Mouse (Mus musculus) kidney, adult 8-10 months (tissue): ENCODE measurements around the gene Racgap1.

Experiments used
- DNase-seq, 2 experiments: peaks; one replicate each; pipeline ENCODE4 v3.0.0; 2022

Gene Racgap1

GRCm38 (mm10) chr15:99663964-99664599 lies 12.6 kb upstream of the Racgap1 start:
- DNase-seq, result no peak

GRCm38 (mm10) chr15:99662371-99662770 lies 10.9 kb upstream of the Racgap1 start:
- DNase-seq, result no peak

DNA sequence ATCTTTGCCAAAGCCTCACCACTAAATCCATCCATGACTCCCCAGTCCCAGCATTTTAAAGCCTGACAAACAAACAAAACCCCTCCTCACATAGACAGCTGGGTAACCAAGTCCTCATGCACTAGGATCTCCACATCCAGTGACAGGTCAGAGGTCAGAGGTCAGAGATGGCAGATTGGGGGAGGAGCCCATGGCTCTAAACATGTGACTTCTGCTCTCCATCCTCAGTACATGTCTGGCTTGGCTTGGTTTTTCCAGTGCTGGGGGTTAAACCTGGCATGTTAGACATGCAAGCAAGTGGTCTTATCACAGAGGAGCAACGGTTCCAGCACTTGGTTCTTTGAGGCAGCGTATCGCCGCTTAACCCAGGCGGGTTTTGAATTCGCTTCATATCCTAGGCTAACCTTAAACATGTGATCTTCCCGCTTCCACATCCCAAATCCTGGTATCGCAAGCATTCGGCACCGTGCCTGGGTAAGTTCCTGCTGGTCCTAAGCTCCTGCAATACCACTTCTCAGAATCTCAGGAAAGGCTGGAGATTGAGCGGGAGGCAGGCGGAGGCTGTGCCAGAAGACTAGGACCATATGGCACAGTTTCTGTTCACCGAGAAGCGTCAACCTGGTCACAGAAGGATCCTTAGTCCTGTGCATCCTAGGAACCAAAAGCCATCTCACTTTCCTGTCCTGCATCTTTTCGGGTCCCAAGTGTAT lies 9.8 kb upstream of the Racgap1 start:
- no peak for DNase-seq

DNA sequence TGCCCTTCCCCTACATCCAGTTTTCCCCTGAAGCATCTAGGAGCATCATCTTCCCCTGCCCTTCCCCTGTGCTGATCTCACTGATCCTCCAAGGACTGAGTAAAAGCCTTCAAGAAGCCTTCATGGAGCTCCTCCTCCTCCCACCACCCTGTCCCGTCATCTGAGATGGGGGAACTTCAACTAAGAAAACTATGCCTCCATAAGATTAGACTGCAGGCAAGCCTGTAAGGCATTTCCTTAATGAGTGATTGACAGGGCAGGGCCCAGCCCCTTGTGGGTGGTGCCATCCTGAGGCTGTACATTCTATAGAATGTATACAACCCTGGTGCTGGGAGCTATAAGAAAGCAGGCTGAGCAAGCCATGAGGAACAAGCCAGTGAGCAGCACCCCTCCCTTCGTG lies 7.0 kb upstream of the Racgap1 start:
- DNase-seq, result no peak

DNA sequence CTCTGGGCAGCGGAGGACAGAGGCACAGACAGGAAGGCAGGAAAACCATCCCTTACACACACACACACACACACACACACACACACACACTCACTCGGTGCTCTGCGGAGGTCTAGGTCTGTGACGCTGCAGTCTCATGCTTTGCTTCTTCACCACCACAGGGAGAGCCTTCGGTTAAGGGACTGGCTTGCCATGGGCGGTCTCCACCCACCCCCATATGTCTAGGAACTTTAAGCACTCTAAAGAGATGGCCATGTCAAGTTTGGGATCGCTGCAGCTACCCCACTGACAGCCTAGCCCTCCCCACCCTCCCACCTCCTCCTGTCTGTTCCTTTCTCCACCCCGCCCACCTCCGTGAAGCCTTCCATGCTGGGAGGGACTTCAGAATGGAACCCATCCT lies 4.5 kb upstream of the Racgap1 start:
- DNase-seq, result no peak

DNA sequence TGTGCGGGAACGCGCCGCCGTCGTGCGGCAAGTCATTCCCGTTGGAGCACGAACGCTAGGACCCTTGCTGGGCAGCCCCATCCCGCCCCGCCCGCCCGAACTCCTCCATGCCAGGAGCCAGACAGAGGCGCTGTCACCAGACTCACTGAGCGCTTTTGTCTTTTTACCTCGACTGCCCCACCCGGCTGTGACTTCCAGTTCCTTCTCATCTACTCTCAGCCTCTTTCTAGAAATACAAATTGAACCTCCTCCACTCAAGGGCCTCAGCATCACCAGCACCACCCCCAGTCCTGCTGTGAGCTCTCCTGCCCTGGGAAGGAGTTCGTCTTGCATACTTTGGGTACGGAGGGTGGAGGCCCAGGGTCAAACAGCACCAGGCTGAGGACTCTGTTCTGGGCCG lies 2.4 kb upstream of the Racgap1 start:
- no peak for DNase-seq

GRCm38 (mm10) chr15:99653291-99653690 lies 1.8 kb upstream of the Racgap1 start:
- no peak for DNase-seq

- no peak for DNase-seq
Measured at GRCm38 (mm10) chr15:99651984-99652872, 772 bp upstream of the Racgap1 start.

DNA sequence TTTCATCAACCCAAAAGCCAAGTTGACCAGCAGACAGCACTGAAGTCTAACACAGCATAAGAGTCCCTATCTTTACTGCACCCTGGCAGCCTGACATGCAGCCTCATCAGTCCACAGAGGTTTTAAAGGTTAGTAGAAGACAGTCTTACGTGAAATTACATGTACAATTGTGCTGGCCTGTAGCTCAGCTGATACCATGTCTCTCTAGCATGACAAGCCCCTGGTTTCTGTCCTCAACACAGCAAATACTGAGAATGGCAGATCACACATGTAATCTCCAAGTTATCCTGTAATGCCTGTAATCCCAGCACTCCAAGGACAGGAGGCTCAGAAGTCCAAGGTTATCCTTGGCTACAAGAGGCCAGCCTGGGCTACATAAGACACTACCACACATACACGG lies 1.2 kb downstream of the Racgap1 start:
- DNase-seq, result no peak

GRCm38 (mm10) chr15:99649067-99649761 lies 2.2 kb downstream of the Racgap1 start:
- no peak for DNase-seq

DNA sequence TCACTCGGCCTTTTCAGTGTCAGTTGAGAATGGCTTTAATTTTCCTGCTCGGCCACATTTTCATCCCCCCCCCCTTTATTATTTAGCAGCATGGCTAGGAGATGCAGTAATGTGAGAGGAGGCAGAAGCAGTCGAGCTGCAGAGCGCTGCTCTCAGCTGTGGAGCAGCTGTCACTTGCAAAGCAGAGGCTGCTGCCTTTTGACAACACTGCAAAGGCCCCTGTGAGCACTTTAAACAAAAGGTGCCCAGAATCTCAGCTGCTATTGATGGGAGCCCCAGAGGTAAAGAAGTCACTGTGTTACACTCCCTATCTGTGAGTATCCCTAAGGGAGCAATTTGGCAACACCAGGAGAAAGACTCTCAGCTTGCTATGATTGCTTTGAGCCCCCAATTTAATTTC lies 3.1 kb downstream of the Racgap1 start:
- DNase-seq, result no peak

DNA sequence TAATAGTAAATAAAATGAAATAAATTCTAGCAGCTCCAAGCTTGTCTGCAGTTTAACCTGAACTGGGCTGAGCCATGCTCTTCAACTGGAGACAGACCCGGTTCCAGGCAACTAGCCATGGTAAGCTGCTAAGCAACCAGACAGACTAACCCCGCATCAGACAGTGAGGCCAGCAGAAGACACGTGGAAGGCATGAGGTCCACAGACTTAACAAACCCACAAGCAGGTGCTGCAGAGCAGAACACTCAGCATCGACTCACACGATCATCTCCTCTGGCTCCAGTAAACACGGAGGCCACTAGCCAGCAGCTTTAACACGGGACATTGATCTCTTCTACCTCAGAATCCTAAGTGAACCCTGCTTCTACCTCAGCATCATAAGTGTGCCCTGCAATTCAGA lies 6.7 kb downstream of the Racgap1 start:
- no peak for DNase-seq

DNA sequence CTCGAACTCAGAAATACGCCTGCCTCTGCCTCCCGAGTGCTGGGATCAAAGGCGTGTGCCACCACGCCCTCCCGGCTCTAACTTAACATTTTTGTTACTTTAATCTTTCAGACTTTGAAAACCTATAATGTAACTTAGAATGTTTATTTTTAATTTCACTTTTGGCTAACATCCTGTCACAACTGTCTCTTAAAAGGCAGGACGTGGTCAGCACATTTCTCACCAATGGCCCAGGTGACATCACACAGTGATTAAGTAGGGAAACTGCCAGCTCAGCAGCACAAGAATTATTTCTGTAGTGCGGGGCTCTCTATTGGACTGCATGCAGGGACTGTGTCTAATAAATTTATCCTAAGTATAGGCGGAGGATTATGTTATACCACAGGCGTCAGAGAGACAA lies 7.6 kb downstream of the Racgap1 start:
- DNase-seq, result no peak

- no peak for DNase-seq
Measured at GRCm38 (mm10) chr15:99642622-99643021, 8.8 kb downstream of the Racgap1 start.

GRCm38 (mm10) chr15:99638124-99638485 lies 13.4 kb downstream of the Racgap1 start:
- DNase-seq, result no peak

DNA sequence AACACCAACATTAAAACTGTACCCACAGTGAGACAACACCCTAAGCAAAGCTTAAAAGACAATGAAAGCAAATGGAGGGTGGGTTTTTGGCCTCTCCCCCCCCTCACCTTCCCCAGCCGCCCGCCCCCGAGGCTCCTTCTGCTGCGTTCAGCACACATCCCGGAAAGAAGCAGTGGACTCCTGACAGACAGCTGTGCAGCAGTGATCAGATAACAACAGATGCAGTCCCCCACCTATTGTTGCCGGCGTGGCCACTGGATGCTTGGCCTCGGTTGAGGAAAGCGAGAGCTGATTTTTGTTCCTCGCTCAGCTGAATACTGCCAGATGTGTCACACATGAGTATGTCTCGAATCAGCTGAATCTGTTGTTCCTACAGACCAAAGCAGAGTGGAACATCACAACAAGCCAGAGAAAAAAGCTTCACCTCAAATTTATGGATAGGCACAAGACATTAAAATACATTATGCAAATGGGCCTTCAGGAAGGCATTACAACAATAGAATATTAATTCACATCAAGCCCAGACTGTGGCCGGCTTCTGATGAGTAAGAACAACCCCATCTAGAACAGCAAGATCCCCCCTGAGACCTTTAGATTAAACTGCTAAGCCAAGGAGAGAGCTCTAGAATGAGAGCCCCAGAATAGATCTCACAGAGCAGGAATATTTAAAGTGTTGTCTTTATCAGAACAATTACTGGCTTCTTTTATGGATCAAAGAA lies 13.9 kb downstream of the Racgap1 start:
- no peak for DNase-seq

DNA sequence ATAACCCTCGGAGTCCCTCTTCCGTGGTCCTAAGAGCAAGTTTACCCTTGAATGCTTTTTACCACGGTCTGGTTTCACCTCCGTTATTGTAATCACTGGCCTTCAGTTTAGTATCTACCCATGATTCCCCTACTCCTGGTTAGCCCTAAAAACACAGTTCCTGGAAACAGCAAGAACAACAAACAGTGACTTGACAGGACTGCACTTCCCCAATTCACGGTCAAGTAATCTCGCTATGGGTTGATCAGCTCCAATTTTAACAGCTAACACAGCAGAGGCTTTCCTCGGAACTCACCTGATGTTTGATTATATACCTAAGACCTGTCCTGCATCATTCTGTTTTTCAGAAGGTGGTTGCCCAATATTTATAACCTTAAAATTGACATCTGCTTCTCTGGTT lies 16.8 kb downstream of the Racgap1 start:
- DNase-seq, result no peak

- DNase-seq, result no peak
Measured at GRCm38 (mm10) chr15:99631618-99632017, 19.8 kb downstream of the Racgap1 start.

DNA sequence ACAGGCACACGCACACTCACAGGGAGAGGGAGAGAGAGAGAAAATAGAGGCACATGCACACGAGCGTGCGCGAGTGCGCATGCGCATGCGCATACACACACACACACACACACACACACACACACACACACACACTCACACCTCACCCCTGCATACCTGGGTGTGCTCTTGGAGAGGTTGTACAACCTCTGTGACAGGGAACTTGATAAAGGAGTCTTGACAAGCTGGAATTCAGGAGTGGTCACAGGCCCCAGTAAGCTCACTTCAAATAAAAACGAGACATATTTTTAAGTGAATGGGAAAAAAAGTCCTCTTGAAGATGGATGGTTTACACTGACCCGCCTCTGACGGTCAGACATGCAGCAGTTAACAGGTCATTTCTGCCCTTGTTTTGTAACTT lies 29.4 kb downstream of the Racgap1 start:
- no peak for DNase-seq

- DNase-seq, result no peak
Measured at GRCm38 (mm10) chr15:99619821-99620220, 31.6 kb downstream of the Racgap1 start.

- DNase-seq, result no peak
Measured at GRCm38 (mm10) chr15:99618595-99618994, 32.9 kb downstream of the Racgap1 start.

DNA sequence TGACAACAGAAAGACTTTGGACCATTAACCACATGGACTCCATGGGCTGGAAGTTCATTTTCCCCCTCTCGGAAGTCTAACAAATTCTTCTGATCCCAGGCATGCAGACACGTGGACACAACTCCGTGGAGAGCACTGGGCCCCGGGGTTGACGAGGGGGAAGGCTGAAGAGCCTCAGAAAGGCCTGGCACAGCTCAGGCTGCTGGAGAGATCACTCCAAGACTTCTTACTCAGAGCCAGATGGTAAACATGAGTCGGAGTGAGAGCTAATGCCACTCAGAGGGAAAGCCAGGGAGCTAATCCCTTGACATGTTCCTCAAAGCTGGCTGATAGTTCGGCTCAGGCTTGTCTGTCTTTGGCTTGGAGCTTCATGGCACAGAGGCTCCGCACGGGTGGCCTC lies 36.2 kb downstream of the Racgap1 start:
- no peak for DNase-seq

GRCm38 (mm10) chr15:99614753-99615152 lies 36.7 kb downstream of the Racgap1 start:
- DNase-seq, result no peak
